8 mouse cellular contexts compared by ENCODE assay signal in genomic region chr12:86973216-86973615, GRCm38 (mm10). TPM values are rescaled to one million over a fixed set of nuclear protein-coding genes. Genes with fewer than 3 reads are reported as not detected.
DNase-seq lines count a peak whose midpoint lies in the region; ATAC-seq lines count a peak whose summit lies in the region.

No protein-coding gene starts in this region.

- H3K4me3 ChIP-seq in heart, embryonic 11.5 days (ENCODE audit: low read depth, low read length), result no peak overlapping the region
- H3K4me3 ChIP-seq in hindbrain, embryonic 15.5 days, result no peak overlapping the region
- no peak overlapping the region for H3K4me3 ChIP-seq in limb, embryonic 12.5 days (replicated peaks)

- H3K27me3 ChIP-seq in heart, embryonic 11.5 days (ENCODE audit: control insufficient read depth, insufficient read depth, low read length), result peaks cover 6% of the 10 kb centered on the region; the same call in 1 of the 2 replicates
- no peaks in the 10 kb centered on the region for H3K27me3 ChIP-seq in hindbrain, embryonic 15.5 days
- peaks cover 28% of the 10 kb centered on the region for H3K27me3 ChIP-seq in limb, embryonic 12.5 days

- no peak overlapping the region for H3K4me2 ChIP-seq in heart, embryonic 11.5 days
- H3K4me2 ChIP-seq in hindbrain, embryonic 15.5 days, result no peak overlapping the region
- no peak overlapping the region for H3K4me2 ChIP-seq in limb, embryonic 12.5 days

- H3K36me3 ChIP-seq in heart, embryonic 11.5 days (ENCODE audit: control insufficient read depth, insufficient read depth, low read length), result no peaks in the 10 kb centered on the region
- H3K36me3 ChIP-seq in hindbrain, embryonic 15.5 days, result no peaks in the 10 kb centered on the region
- H3K36me3 ChIP-seq in limb, embryonic 12.5 days, result no peaks in the 10 kb centered on the region

- ATAC-seq in heart, embryonic 11.5 days (replicated peaks; ENCODE audit: insufficient number of reproducible peaks, low FRiP score, low TSS enrichment), result no peak
- ATAC-seq in hindbrain, embryonic 15.5 days (ENCODE audit: low FRiP score, low read depth), result 0 out of 2 replicates have a peak, but pooled peaks have one; percentile 10
- ATAC-seq in limb, embryonic 12.5 days (ENCODE audit: insufficient number of reproducible peaks, insufficient read depth, low FRiP score, low TSS enrichment, low read depth), result peak; percentile 60; the same call in 1 of the 2 replicates

- peak; percentile 65 to 67 for DNase-seq in heart, adult 18-20 months
- peak; percentile 59 for DNase-seq in MN1 (ENCODE audit: low spot score)
- DNase-seq in cerebellum, postnatal 14 days, result peak; percentile 98 to 99
- peak; percentile 73 for DNase-seq in right cerebral cortex, adult 2 months (ENCODE audit: low spot score in 2 of 2)
- DNase-seq in natural killer cell, adult 2 months (ENCODE audit: low spot score in 2 of 2), result no peak

- H3K4me1 ChIP-seq in heart, embryonic 11.5 days (ENCODE audit: control insufficient read depth, insufficient read depth, low read length), result peaks cover 33% of the 10 kb centered on the region
- H3K4me1 ChIP-seq in hindbrain, embryonic 15.5 days (replicated peaks), result peaks cover 51% of the 10 kb centered on the region
- H3K4me1 ChIP-seq in limb, embryonic 12.5 days (replicated peaks), result peaks cover 34% of the 10 kb centered on the region

- 34% methylated on average over 7 of the region's 7 CpGs for WGBS in heart, embryonic 11.5 days (ENCODE audit: insufficient replicate concordance)
- 28% methylated on average over 7 of the region's 7 CpGs for WGBS in hindbrain, embryonic 15.5 days
- WGBS in limb, embryonic 12.5 days, result 25% methylated on average over 7 of the region's 7 CpGs

- no peak overlapping the region for H3K27ac ChIP-seq in heart, embryonic 11.5 days (ENCODE audit: low read depth, low read length)
- peak overlapping the region; percentile 80 for H3K27ac ChIP-seq in hindbrain, embryonic 15.5 days (replicated peaks)
- no peak overlapping the region; the same call in 1 of the 2 replicates for H3K27ac ChIP-seq in limb, embryonic 12.5 days

- H3K9ac ChIP-seq in heart, embryonic 11.5 days (ENCODE audit: low read depth, low read length), result no peak overlapping the region
- H3K9ac ChIP-seq in hindbrain, embryonic 15.5 days, result no peak overlapping the region
- no peak overlapping the region for H3K9ac ChIP-seq in limb, embryonic 12.5 days (replicated peaks)

- no peaks in the 10 kb centered on the region for H3K9me3 ChIP-seq in heart, embryonic 11.5 days (replicated peaks; ENCODE audit: control insufficient read depth, low read length)
- no peaks in the 10 kb centered on the region for H3K9me3 ChIP-seq in hindbrain, embryonic 15.5 days
- H3K9me3 ChIP-seq in limb, embryonic 12.5 days, result no peaks in the 10 kb centered on the region

RNA-seq across cellular contexts. Expression of gene Zdhhc22, which starts 17.0 kb away (rescaled TPM):
- not detected for total RNA-seq in heart, adult 18-20 months (2021)
- 0.20 TPM in 1 of 2 replicates, not detected in the other for polyA plus RNA-seq in heart, embryonic 11.5 days (2014; fragmentation: Nextera tagmentation; extraction: Ambion mirVana)
- 21.8 and 22.0 TPM in 2 replicates for polyA plus RNA-seq in hindbrain, embryonic 15.5 days (2015; fragmentation: Nextera tagmentation; extraction: Ambion mirVana)
- 0.20 TPM in 1 of 2 replicates, not detected in the other for polyA plus RNA-seq in limb, embryonic 12.5 days (2016; fragmentation: Nextera tagmentation; extraction: Ambion mirVana)

RNA-seq across cellular contexts. Expression of gene Cipc, which starts 26.4 kb away (rescaled TPM):
- 10 to 100 TPM; 37.1 to 40.8 TPM for total RNA-seq in heart, adult 18-20 months (2021)
- polyA plus RNA-seq in heart, embryonic 11.5 days (2014; fragmentation: Nextera tagmentation; extraction: Ambion mirVana), result 26.7 and 31.0 TPM in 2 replicates
- polyA plus RNA-seq in hindbrain, embryonic 15.5 days (2015; fragmentation: Nextera tagmentation; extraction: Ambion mirVana), result 45.1 and 46.1 TPM in 2 replicates
- polyA plus RNA-seq in limb, embryonic 12.5 days (2016; fragmentation: Nextera tagmentation; extraction: Ambion mirVana), result 30.8 and 33.1 TPM in 2 replicates

RNA-seq across cellular contexts. Expression of gene Tmem63c, which starts 47.9 kb away (rescaled TPM):
- under 1 TPM; 0.08 to 0.12 TPM for total RNA-seq in heart, adult 18-20 months (2021)
- not detected in 2 replicates for polyA plus RNA-seq in heart, embryonic 11.5 days (2014; fragmentation: Nextera tagmentation; extraction: Ambion mirVana)
- 10.3 and 11.1 TPM in 2 replicates for polyA plus RNA-seq in hindbrain, embryonic 15.5 days (2015; fragmentation: Nextera tagmentation; extraction: Ambion mirVana)
- polyA plus RNA-seq in limb, embryonic 12.5 days (2016; fragmentation: Nextera tagmentation; extraction: Ambion mirVana), result 0.18 TPM in 1 of 2 replicates, not detected in the other

Comparison
In these comparisons a context has a peak if more than half of its experiments do, and no peak if none do; other contexts are left out.
1. DNase-seq: peak in heart, adult 18-20 months (2 of 2), MN1 (single experiment), cerebellum, postnatal 14 days (2 of 2) and right cerebral cortex, adult 2 months (2 of 2); none in natural killer cell, adult 2 months (0 of 2).
2. RNA of gene Zdhhc22, which starts 17.0 kb away (polyA plus RNA-seq): 21.8 to 22.0 TPM in hindbrain, embryonic 15.5 days; 0.20 TPM in limb, embryonic 12.5 days and 0.20 TPM in heart, embryonic 11.5 days; every median in the first group is over 10 times any median in the second.